Mouse (Mus musculus): ENCODE measurements around the gene Plin2.

GRCm38 (mm10) chr4:86685231-86686008 is 15.6 kb upstream of the Plin2 start:
- no peak for TF ChIP-seq POLR2A (IDR thresholded peaks at IDR 0.05; ENCODE audit: low read depth, low read length)
- TF ChIP-seq CTCF (IDR thresholded peaks at IDR 0.05; ENCODE audit: borderline replicate concordance, insufficient read depth, low read length) = no peak

All from embryonic fibroblast, embryonic 13.5 days (primary cell).